Mouse (Mus musculus): Measurements from ENCODE around the gene Trpc2. TPM values are rescaled to one million over a fixed set of nuclear protein-coding genes. Genes with fewer than 3 reads are reported as not detected.

The Trpc2 gene
- polyA plus RNA-seq, 2 experiments = 0.12 TPM; not detected in 1

DNA sequence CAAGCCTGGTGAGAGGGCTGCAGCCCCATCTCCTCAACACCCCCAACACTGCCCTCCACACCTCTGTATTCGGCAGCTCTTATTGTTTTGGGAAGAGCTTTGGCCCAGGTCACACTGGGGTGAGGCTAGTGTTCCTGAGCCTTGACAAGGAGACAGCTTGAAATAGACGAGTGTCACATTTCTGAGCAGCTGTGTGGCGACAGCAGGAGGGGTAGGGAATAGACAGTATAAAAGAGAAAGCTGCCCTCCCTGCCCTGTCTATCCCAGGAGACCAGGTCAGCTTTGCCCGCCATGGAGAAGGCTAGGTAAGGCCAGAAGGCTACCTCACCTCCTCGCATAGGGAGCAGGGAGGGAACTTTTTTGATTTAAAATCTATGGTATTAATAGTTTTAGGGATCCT lies 18.6 kb downstream of the Trpc2 start, which contains the start of gene Art1:
TSS of gene Art1 (plus strand) at position 257 of the 400 bp plus-strand sequence.
- no peaks in the 10 kb centered on the region; the same call in none of the 2 replicates for H3K27me3 ChIP-seq (ENCODE audit: control insufficient read depth, insufficient read depth, low read length)
- no peak for TF ChIP-seq EP300 (IDR thresholded peaks at IDR 0.05; ENCODE audit: low read depth)
- TF ChIP-seq CTCF (IDR thresholded peaks at IDR 0.05; ENCODE audit: low read depth) = no peak
- peak within 1 kb of the TSS; percentile 75; the same call in 1 of the 2 replicates for H3K4me2 ChIP-seq (ENCODE audit: low read depth)
- ATAC-seq (ENCODE audit: insufficient read depth) (no peak), DNase-seq (ENCODE audit: low read depth in 3 of 3, low spot score in 3 of 3) (no peak)
- WGBS (ENCODE audit: insufficient replicate concordance) = 60% methylated on average over 5 of the region's 5 CpGs
- no peak within 1 kb of the TSS for H3K4me3 ChIP-seq (ENCODE audit: insufficient read depth in 1 of 2, low read depth in 2 of 2, low read length in 2 of 2)
- no peak within 1 kb of the TSS for H3K27ac ChIP-seq
- no peaks in the 10 kb centered on the region for H3K9me3 ChIP-seq (ENCODE audit: control insufficient read depth, low read length)
- peaks cover 10 to 30% of the 10 kb centered on the region in 2 experiments for H3K4me1 ChIP-seq (replicated peaks; ENCODE audit: control insufficient read depth in 2 of 2, insufficient read depth in 2 of 2, low read length in 1 of 2)
- H3K9ac ChIP-seq (replicated peaks) = no peak within 1 kb of the TSS
- no peaks in the 10 kb centered on the region for H3K36me3 ChIP-seq (replicated peaks; ENCODE audit: control insufficient read depth, insufficient read depth, low read depth)

DNA sequence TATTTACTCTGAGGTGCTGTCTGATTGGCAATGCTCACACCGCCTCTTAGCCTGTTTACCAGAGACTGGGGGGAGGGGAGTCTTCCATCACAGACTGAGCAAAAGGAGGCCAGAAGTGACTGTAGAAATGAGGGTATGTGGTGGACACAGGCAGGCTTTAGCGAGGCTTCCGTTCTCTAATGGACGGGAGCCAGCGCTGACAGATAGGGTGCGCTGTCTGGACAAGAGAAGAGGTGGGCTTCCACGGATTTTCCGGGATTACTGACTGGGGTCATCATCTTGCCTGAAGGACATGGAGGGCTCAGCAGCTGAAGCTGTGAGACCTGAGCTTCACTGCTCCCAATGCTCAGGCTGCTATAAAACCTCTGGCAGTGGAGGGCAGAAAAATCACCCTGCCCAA lies 19.3 kb downstream of the Trpc2 start:
- DNase-seq (ENCODE audit: low read depth in 3 of 3, low spot score in 3 of 3) (no peak), ATAC-seq (ENCODE audit: insufficient read depth) (no peak)
- Histone ChIP-seq H3K27me3 (ENCODE audit: control insufficient read depth, insufficient read depth, low read length) (no peaks in the 10 kb centered on the region; the same call in none of the 2 replicates), H3K9ac (replicated peaks) (no peak overlapping the region), H3K27ac (no peak overlapping the region), H3K4me2 (ENCODE audit: low read depth) (no peak overlapping the region), H3K4me1 (replicated peaks; ENCODE audit: control insufficient read depth in 2 of 2, insufficient read depth in 2 of 2, low read length in 1 of 2) (peaks cover 10 to 30% of the 10 kb centered on the region in 2 experiments), H3K4me3 (ENCODE audit: insufficient read depth in 1 of 2, low read depth in 2 of 2, low read length in 2 of 2) (no peak overlapping the region), H3K9me3 (ENCODE audit: control insufficient read depth, low read length) (no peaks in the 10 kb centered on the region), H3K36me3 (replicated peaks; ENCODE audit: control insufficient read depth, insufficient read depth, low read depth) (no peaks in the 10 kb centered on the region)
- whole genome bisulfite sequencing (ENCODE audit: insufficient replicate concordance) = 63% methylated on average over 8 of the region's 8 CpGs
- TF ChIP-seq CTCF (IDR thresholded peaks at IDR 0.05; ENCODE audit: low read depth) (no peak), EP300 (IDR thresholded peaks at IDR 0.05; ENCODE audit: low read depth) (no peak)

DNA sequence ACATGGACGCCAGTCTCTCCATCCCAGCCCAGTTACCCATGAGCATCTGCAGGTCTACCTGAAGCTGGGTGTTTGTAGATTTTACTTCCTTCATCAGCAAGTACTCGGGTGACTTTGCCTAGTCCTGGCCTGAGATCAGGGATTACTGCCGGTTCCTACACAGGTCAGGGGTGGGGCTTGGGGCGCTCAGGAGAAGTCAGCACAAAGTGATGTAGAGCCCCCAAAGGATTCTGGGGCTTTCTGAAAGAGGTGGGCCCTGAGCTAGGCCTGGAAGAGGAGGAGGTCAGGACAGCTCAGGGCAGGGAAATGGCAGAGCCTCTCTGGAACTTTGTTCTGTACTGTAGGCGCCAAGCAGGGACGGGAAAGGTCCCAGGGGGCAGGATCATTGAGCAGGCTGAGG lies 19.8 kb downstream of the Trpc2 start:
- H3K27ac ChIP-seq = no peak overlapping the region
- H3K4me1 ChIP-seq (replicated peaks; ENCODE audit: control insufficient read depth in 2 of 2, insufficient read depth in 2 of 2, low read length in 1 of 2) = peaks cover 10 to 30% of the 10 kb centered on the region in 2 experiments
- no peak for TF ChIP-seq CTCF (IDR thresholded peaks at IDR 0.05; ENCODE audit: low read depth)
- TF ChIP-seq EP300 (IDR thresholded peaks at IDR 0.05; ENCODE audit: low read depth) = no peak
- no peak overlapping the region for H3K4me3 ChIP-seq (ENCODE audit: insufficient read depth in 1 of 2, low read depth in 2 of 2, low read length in 2 of 2)
- DNase-seq (ENCODE audit: low read depth in 3 of 3, low spot score in 3 of 3) = no peak
- H3K9ac ChIP-seq (replicated peaks) = no peak overlapping the region
- no peaks in the 10 kb centered on the region; the same call in none of the 2 replicates for H3K27me3 ChIP-seq (ENCODE audit: control insufficient read depth, insufficient read depth, low read length)
- ATAC-seq (ENCODE audit: insufficient read depth) = no peak
- H3K4me2 ChIP-seq (ENCODE audit: low read depth) = no peak overlapping the region
- H3K9me3 ChIP-seq (ENCODE audit: control insufficient read depth, low read length) = no peaks in the 10 kb centered on the region
- H3K36me3 ChIP-seq (replicated peaks; ENCODE audit: control insufficient read depth, insufficient read depth, low read depth) = no peaks in the 10 kb centered on the region
- WGBS (ENCODE audit: insufficient replicate concordance) = 50% methylated on average over 6 of the region's 6 CpGs

DNA sequence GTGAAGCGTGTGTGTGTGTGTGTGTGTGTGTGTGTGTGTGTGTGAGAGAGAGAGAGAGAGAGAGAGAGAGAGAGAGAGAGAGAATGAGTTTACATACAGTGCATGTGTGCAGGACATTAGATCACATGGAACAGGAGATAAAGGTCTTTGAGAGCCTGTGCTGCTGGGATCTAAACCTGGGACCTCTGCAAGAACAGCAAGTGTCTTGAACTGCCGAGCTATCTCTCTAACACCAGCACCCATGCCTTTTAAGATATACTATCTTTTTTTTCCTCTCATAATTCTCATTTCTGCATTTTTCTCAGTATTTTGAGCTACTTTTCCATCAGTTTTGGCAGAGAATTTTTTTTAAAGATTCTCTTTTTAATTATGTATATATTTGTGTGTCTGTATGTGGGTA lies 20.6 kb downstream of the Trpc2 start:
- Histone ChIP-seq H3K4me3 (ENCODE audit: insufficient read depth in 1 of 2, low read depth in 2 of 2, low read length in 2 of 2) (no peak overlapping the region), H3K4me2 (ENCODE audit: low read depth) (no peak overlapping the region), H3K27ac (no peak overlapping the region), H3K36me3 (replicated peaks; ENCODE audit: control insufficient read depth, insufficient read depth, low read depth) (no peaks in the 10 kb centered on the region), H3K4me1 (replicated peaks; ENCODE audit: control insufficient read depth in 2 of 2, insufficient read depth in 2 of 2, low read length in 1 of 2) (peaks cover 10 to 30% of the 10 kb centered on the region in 2 experiments), H3K9me3 (ENCODE audit: control insufficient read depth, low read length) (no peaks in the 10 kb centered on the region), H3K27me3 (ENCODE audit: control insufficient read depth, insufficient read depth, low read length) (no peaks in the 10 kb centered on the region; the same call in none of the 2 replicates), H3K9ac (replicated peaks) (no peak overlapping the region)
- DNase-seq (ENCODE audit: low read depth in 3 of 3, low spot score in 3 of 3) (peak in 2 of 3 experiments; percentile 30 to 34), ATAC-seq (ENCODE audit: insufficient read depth) (peak; percentile 76)
- TF ChIP-seq CTCF (IDR thresholded peaks at IDR 0.05; ENCODE audit: low read depth) = no peak
- peak; percentile 54 for TF ChIP-seq EP300 (IDR thresholded peaks at IDR 0.05; ENCODE audit: low read depth)
- WGBS (ENCODE audit: insufficient replicate concordance) = 23% methylated on average over 2 of the region's 2 CpGs

DNA sequence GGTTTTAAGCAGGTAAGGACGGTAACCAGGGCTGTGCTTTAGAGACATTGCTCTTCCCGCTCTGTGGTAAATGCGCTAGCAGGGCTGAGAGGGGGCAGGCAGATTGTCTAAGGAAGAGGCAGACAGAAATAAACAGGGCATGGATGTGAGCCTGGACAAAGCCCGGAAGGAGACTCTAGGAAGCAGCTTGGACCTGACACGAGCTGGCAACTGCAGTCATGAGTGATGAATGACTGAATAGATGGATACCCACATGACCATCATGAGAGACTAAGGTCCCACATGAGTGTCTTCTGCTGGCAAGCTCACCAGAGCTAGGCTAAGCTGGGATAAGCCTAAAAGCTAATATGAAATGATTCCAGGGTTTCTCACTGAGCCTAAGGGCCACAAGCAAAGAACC lies 21.2 kb downstream of the Trpc2 start:
- 60% methylated on average over 5 of the region's 5 CpGs for WGBS (ENCODE audit: insufficient replicate concordance)
- DNase-seq (ENCODE audit: low read depth in 3 of 3, low spot score in 3 of 3) (no peak), ATAC-seq (ENCODE audit: insufficient read depth) (no peak)
- no peak overlapping the region for H3K27ac ChIP-seq
- peaks cover 10 to 30% of the 10 kb centered on the region in 2 experiments for H3K4me1 ChIP-seq (replicated peaks; ENCODE audit: control insufficient read depth in 2 of 2, insufficient read depth in 2 of 2, low read length in 1 of 2)
- H3K4me2 ChIP-seq (ENCODE audit: low read depth) = no peak overlapping the region
- no peaks in the 10 kb centered on the region; the same call in 1 of the 2 replicates for H3K27me3 ChIP-seq (ENCODE audit: control insufficient read depth, insufficient read depth, low read length)
- H3K36me3 ChIP-seq (replicated peaks; ENCODE audit: control insufficient read depth, insufficient read depth, low read depth) = no peaks in the 10 kb centered on the region
- no peaks in the 10 kb centered on the region for H3K9me3 ChIP-seq (ENCODE audit: control insufficient read depth, low read length)
- H3K9ac ChIP-seq (replicated peaks) = no peak overlapping the region
- no peak overlapping the region for H3K4me3 ChIP-seq (ENCODE audit: insufficient read depth in 1 of 2, low read depth in 2 of 2, low read length in 2 of 2)
- TF ChIP-seq CTCF (IDR thresholded peaks at IDR 0.05; ENCODE audit: low read depth) (no peak), EP300 (IDR thresholded peaks at IDR 0.05; ENCODE audit: low read depth) (no peak)
